Mouse (Mus musculus) left cerebral cortex, adult 2 months (tissue): ENCODE results near the gene 1700067P10Rik. TPM values are rescaled to one million over a fixed set of nuclear protein-coding genes. Genes with fewer than 3 reads are reported as not detected.

Experiments
- DNase-seq, 2 experiments: peaks; one replicate each; pipeline ENCODE4 v3.0.0; 2021 to 2022; ENCODE audit warnings: low spot score in 2 of 2, mixed read lengths in 1 of 2; ENCODE audit errors: extremely low spot score in 1 of 2
- H3K27ac ChIP-seq: fragments of 200-600 bp; 2 replicates; pipeline ENCODE4 v1.8.1; 2022
- H3K4me3 ChIP-seq: fragments of 200-600 bp; 2 replicates; pipeline ENCODE4 v1.8.1; 2022
- CTCF ChIP-seq: fragments of 200-600 bp; IDR thresholded peaks from 2 replicates; pipeline ENCODE4 v1.8.1; 2022; ENCODE audit warnings: antibody characterized with exemption, mild to moderate bottlenecking, moderate library complexity
- intact Hi-C: fragments of 180-260 bp; cut with DNase I; formaldehyde crosslinking; loops from one replicate; pipeline ENCODE4 v1.15.1; 2025
- total RNA-seq, 2 experiments: library from RNA; stranded (reverse); gene quantifications; 2 replicates each; pipeline ENCODE4 v1.2.3; 2021

1700067P10Rik gene
- total RNA-seq, 2 experiments from 2014 or later = not detected

DNA sequence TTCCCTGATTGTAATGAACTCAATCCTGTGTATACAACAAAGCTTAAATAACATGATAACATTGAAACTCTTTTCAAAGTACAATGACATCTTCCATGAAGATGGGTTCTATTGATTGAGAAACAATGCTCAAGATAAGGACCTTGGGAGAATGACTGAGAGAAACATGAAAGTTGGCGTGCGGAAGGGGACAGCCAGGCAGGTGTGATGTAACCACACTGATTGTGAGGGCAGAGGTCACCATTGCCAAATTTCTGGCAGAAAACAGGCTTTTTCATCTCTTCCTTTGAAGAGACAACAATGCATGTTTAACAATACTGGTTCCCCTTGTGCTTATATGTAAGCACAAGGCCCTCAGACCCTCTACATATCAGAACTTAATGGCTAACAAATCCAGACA is 43.7 kb downstream of the 1700067P10Rik start:
- intact Hi-C loops = no loop called here
- Histone ChIP-seq H3K27ac (no peak overlapping the region), H3K4me3 (no peak overlapping the region)
- DNase-seq = no peak
- TF ChIP-seq CTCF = no peak

Other genes starting within 250 kb of the 1700067P10Rik start
- gene Foxp4, start 164.7 kb upstream of the 1700067P10Rik start, total RNA-seq = 10 to 100 TPM; 43.1 to 50.6 TPM
- gene 1700122O11Rik, start 51.0 kb upstream of the 1700067P10Rik start, total RNA-seq = not detected
- gene 9830107B12Rik, start 56.9 kb downstream of the 1700067P10Rik start, total RNA-seq = not detected
- not detected for gene A530064D06Rik, start 78.0 kb downstream of the 1700067P10Rik start, total RNA-seq
- not detected for gene Trem1, start 143.4 kb downstream of the 1700067P10Rik start, total RNA-seq
- gene Trem3, start 158.5 kb downstream of the 1700067P10Rik start, total RNA-seq = under 1 TPM; 0.36 to 0.72 TPM
- gene Treml4, start 175.0 kb downstream of the 1700067P10Rik start, total RNA-seq = under 1 TPM in 1 of 2 experiments, not detected in 1; 0.34 TPM
- under 1 TPM; 0.18 to 0.49 TPM for gene Treml2, start 210.2 kb downstream of the 1700067P10Rik start, total RNA-seq
- gene B430306N03Rik, start 226.8 kb downstream of the 1700067P10Rik start, total RNA-seq = under 1 TPM in 1 of 2 experiments, not detected in 1; 0.48 TPM